Mouse (Mus musculus): ENCODE measurements at regions not wholly inside any gene's neighbourhood (a gene's known extent, or its start where the extent isn't known, plus 50 kb on each side); places are given as distances from the start of the nearest gene placed in this dataset.

DNA sequence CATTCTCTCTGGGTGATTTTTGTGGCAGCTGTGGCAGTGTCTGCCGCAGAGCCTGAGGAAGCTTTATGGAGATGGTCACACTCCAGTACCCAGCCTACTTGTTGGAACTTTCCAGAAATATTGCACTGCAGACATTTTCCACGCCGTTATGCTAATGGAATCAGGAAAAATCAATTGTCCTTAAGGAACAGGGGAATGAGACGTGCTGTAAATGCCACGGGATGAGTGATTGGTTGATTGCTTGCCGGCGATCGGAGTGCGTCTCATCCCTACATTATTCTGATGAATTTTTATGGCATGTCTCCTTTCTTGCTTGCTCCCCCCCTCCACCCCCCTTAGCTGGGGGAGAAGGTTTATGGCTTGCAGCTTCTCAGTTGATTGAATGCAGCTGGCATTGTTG, 142.9 kb downstream of the Dmrta2 start:
- TF ChIP-seq TCF12 (IDR thresholded peaks at IDR 0.05; ENCODE audit: insufficient read depth, poor library complexity, severe bottlenecking) (no peak), USF1 (IDR thresholded peaks at IDR 0.05; ENCODE audit: low read depth) (no peak), MYOD1 (IDR thresholded peaks at IDR 0.05; ENCODE audit: control insufficient read depth in 1 of 3, insufficient read length in 2 of 3, low read depth in 2 of 3) (no peak)
- Histone ChIP-seq H3K36me3 (ENCODE audit: control insufficient read depth, insufficient read depth) (no peaks in the 10 kb centered on the region), H3K27me3 (ENCODE audit: control insufficient read depth, insufficient read depth, insufficient read length) (no peaks in the 10 kb centered on the region), H3K4me2 (ENCODE audit: low read depth) (no peak overlapping the region), H3K4me3 (no peak overlapping the region), H3K79me2 (ENCODE audit: control insufficient read depth, insufficient read depth) (no peaks in the 10 kb centered on the region), H3ac (ENCODE audit: control insufficient read depth, insufficient read length) (no peak overlapping the region)

DNA sequence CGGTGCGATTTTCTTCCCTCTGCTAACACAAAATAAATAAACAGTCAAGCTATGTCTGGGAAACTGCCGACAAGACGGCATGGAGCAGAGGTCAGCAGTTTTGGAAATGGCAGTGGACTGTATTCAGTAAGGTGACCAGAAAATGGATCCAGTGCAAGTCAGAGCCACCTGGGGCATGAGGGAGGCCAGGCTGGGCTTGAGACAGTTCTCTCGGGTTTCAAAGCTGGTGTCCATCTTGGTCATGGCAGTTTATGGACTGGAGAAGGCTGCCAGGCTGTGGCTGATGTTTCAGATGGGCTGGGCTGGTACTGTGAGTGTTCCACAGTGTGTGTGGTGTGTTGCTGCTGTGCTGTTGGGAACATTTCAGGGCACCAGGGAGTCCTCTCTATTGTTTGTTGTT, 143.6 kb downstream of the Dmrta2 start:
- Histone ChIP-seq H3ac (ENCODE audit: control insufficient read depth, insufficient read length) (no peak overlapping the region), H3K4me3 (no peak overlapping the region), H3K4me2 (ENCODE audit: low read depth) (no peak overlapping the region), H3K27me3 (ENCODE audit: control insufficient read depth, insufficient read depth, insufficient read length) (no peaks in the 10 kb centered on the region), H3K36me3 (ENCODE audit: control insufficient read depth, insufficient read depth) (no peaks in the 10 kb centered on the region), H3K79me2 (ENCODE audit: control insufficient read depth, insufficient read depth) (no peaks in the 10 kb centered on the region)
- no peak for TF ChIP-seq SRF (IDR thresholded peaks at IDR 0.05; ENCODE audit: control insufficient read depth, insufficient read length, low read depth)
- TF ChIP-seq TCF12 (IDR thresholded peaks at IDR 0.05; ENCODE audit: insufficient read depth, poor library complexity, severe bottlenecking): no peak
- no peak for TF ChIP-seq REST (IDR thresholded peaks at IDR 0.05; ENCODE audit: insufficient read depth, insufficient read length)
- no peak for TF ChIP-seq USF1 (IDR thresholded peaks at IDR 0.05; ENCODE audit: low read depth)
- no peak for TF ChIP-seq E2F4 (IDR thresholded peaks at IDR 0.05; ENCODE audit: insufficient read depth)
- no peak for TF ChIP-seq TCF3 (IDR thresholded peaks at IDR 0.05; ENCODE audit: insufficient read length, low read depth)
- no peak for TF ChIP-seq MAX (IDR thresholded peaks at IDR 0.05; ENCODE audit: low read depth)
- TF ChIP-seq POLR2AphosphoS2 (IDR thresholded peaks at IDR 0.05; ENCODE audit: insufficient read length, low read depth): no peak
- TF ChIP-seq MYOG (IDR thresholded peaks at IDR 0.05; ENCODE audit: control insufficient read depth in 1 of 3, insufficient read depth in 1 of 3, insufficient read length in 2 of 3, low read depth in 2 of 3): no peak
- TF ChIP-seq MYOD1 (IDR thresholded peaks at IDR 0.05; ENCODE audit: control insufficient read depth in 1 of 3, insufficient read length in 2 of 3, low read depth in 2 of 3): no peak

DNA sequence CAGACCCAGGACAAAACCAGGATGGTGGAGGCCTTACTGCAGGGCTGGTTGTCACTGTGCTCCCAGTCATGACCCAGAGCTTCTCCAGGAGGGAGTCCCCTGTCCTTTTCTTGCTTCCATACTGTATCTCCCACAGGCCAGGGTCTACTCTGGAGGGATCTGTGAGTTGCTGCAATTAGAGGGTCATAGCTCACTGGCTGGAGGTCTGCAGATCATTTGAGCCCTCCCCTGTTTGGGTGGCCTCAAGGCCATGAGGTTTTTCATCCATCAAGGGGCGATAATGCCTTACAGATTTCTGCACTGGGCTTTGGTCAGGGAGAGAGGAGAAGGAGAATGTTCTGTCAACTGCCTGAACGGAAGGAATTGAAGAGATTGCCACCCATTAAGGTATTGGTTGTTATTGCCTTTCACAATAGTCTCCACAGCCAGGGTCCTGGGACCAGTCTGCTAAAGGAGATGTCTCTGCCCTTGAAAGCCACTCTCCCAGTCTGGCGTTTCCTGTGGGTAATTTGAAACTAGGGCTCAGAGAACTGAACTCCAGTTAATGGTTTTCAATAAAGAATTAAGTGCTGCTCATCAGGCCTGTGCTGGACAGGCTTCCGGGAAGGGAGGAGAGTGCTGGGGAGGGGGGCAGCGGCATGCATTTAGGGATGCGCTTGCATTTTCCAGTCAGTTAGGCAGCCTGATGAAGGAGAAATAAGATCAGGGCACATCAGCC, 147.4 kb downstream of the Dmrta2 start:
- no peak overlapping the region for H3K4me3 ChIP-seq
- H3K4me2 ChIP-seq (ENCODE audit: low read depth): no peak overlapping the region
- no peak for TF ChIP-seq TCF3 (IDR thresholded peaks at IDR 0.05; ENCODE audit: insufficient read length, low read depth)
- TF ChIP-seq TCF12 (IDR thresholded peaks at IDR 0.05; ENCODE audit: insufficient read depth, poor library complexity, severe bottlenecking): no peak
- TF ChIP-seq MYOG (IDR thresholded peaks at IDR 0.05; ENCODE audit: control insufficient read depth in 1 of 3, insufficient read depth in 1 of 3, insufficient read length in 2 of 3, low read depth in 2 of 3): no peak
- TF ChIP-seq CEBPB (IDR thresholded peaks at IDR 0.05; ENCODE audit: insufficient read depth, poor library complexity, severe bottlenecking): no peak
- TF ChIP-seq SRF (IDR thresholded peaks at IDR 0.05; ENCODE audit: control insufficient read depth, insufficient read length, low read depth): no peak
- H3ac ChIP-seq (ENCODE audit: control insufficient read depth, insufficient read length): no peak overlapping the region
- no peaks in the 10 kb centered on the region for H3K79me2 ChIP-seq (ENCODE audit: control insufficient read depth, insufficient read depth)
- no peaks in the 10 kb centered on the region for H3K27me3 ChIP-seq (ENCODE audit: control insufficient read depth, insufficient read depth, insufficient read length)
- no peaks in the 10 kb centered on the region for H3K36me3 ChIP-seq (ENCODE audit: control insufficient read depth, insufficient read depth)

DNA sequence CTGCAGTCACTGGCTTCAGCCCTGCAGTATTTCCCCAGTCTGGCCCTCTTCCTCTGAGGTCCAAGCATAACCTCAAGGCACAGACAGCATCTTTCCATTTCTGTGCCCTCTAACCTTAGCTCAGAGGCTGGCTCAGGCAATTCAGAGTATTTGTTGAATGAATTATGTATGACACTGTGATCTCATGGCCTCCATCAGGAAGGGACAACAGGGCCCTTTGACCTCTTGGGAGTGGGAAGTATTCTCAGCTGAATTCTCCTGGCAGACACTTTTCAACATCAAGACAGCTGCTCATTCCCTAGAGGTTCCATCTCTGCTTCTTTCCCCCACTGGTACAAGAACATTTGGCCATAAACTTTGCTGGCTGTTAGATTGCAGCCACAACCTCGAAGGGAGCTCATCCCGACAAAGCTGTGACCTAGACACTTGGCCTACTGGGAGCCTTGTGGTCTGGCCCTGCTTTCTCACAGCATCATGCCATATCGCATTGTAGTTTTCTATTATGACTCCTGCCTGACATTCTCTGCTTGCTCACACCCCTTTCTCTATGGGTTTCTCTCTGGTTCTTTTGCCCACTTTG, 150.2 kb downstream of the Dmrta2 start:
- Histone ChIP-seq H3K4me3 (no peak overlapping the region), H3K36me3 (ENCODE audit: control insufficient read depth, insufficient read depth) (no peaks in the 10 kb centered on the region)
- no peak for TF ChIP-seq MAX (IDR thresholded peaks at IDR 0.05; ENCODE audit: low read depth)
- no peak for TF ChIP-seq POLR2A (IDR thresholded peaks at IDR 0.05; ENCODE audit: insufficient read length, low read depth)
- no peak for TF ChIP-seq POLR2AphosphoS2 (IDR thresholded peaks at IDR 0.05; ENCODE audit: insufficient read length, low read depth)
- no peak for TF ChIP-seq E2F4 (IDR thresholded peaks at IDR 0.05; ENCODE audit: insufficient read depth)
- no peak for TF ChIP-seq REST (IDR thresholded peaks at IDR 0.05; ENCODE audit: insufficient read depth, insufficient read length)
- no peak for TF ChIP-seq SRF (IDR thresholded peaks at IDR 0.05; ENCODE audit: control insufficient read depth, insufficient read length, low read depth)
- TF ChIP-seq TCF3 (IDR thresholded peaks at IDR 0.05; ENCODE audit: insufficient read length, low read depth): no peak
- TF ChIP-seq MYOG (IDR thresholded peaks at IDR 0.05; ENCODE audit: control insufficient read depth in 1 of 3, insufficient read depth in 1 of 3, insufficient read length in 2 of 3, low read depth in 2 of 3): no peak
- TF ChIP-seq CEBPB (IDR thresholded peaks at IDR 0.05; ENCODE audit: insufficient read depth, poor library complexity, severe bottlenecking): no peak
- TF ChIP-seq MYOD1 (IDR thresholded peaks at IDR 0.05; ENCODE audit: control insufficient read depth in 1 of 3, insufficient read length in 2 of 3, low read depth in 2 of 3): no peak
- TF ChIP-seq USF1 (IDR thresholded peaks at IDR 0.05; ENCODE audit: low read depth): no peak
- no peak for TF ChIP-seq TCF12 (IDR thresholded peaks at IDR 0.05; ENCODE audit: insufficient read depth, poor library complexity, severe bottlenecking)

DNA sequence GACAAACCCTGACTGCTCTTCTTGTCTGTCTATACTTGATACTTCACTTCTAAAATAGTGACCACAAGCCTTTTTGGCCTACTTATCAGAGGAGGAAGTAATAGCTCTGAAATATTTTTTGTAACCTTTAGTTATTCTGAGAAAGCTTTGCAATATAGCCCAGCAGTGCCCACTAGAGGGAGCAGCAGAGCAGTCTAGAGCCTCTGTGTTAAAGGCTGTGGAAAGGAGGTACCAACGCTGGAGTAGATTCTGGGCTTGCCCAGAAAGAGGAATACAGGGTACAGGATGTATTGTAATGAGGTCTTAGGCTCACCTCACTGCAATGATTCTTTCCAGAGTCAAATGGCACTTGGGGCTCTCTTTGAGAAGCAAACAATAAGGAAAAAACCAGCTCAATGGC, 151.1 kb downstream of the Dmrta2 start:
- Histone ChIP-seq H3K79me2 (ENCODE audit: control insufficient read depth, insufficient read depth) (no peaks in the 10 kb centered on the region), H3K4me3 (no peak overlapping the region), H3K4me2 (ENCODE audit: low read depth) (no peak overlapping the region), H3K36me3 (ENCODE audit: control insufficient read depth, insufficient read depth) (no peaks in the 10 kb centered on the region), H3ac (ENCODE audit: control insufficient read depth, insufficient read length) (no peak overlapping the region), H3K27me3 (ENCODE audit: control insufficient read depth, insufficient read depth, insufficient read length) (no peaks in the 10 kb centered on the region)
- TF ChIP-seq CEBPB (IDR thresholded peaks at IDR 0.05; ENCODE audit: insufficient read depth, poor library complexity, severe bottlenecking): no peak
- no peak for TF ChIP-seq MYOG (IDR thresholded peaks at IDR 0.05; ENCODE audit: control insufficient read depth in 1 of 3, insufficient read depth in 1 of 3, insufficient read length in 2 of 3, low read depth in 2 of 3)
- no peak for TF ChIP-seq MYOD1 (IDR thresholded peaks at IDR 0.05; ENCODE audit: control insufficient read depth in 1 of 3, insufficient read length in 2 of 3, low read depth in 2 of 3)
- no peak for TF ChIP-seq REST (IDR thresholded peaks at IDR 0.05; ENCODE audit: insufficient read depth, insufficient read length)
- no peak for TF ChIP-seq E2F4 (IDR thresholded peaks at IDR 0.05; ENCODE audit: insufficient read depth)

More for the DNA sequence above, 150.2 kb downstream of the Dmrta2 start:
- H3K27me3 ChIP-seq (ENCODE audit: control insufficient read depth, insufficient read depth, insufficient read length): no peaks in the 10 kb centered on the region
- H3ac ChIP-seq (ENCODE audit: control insufficient read depth, insufficient read length): no peak overlapping the region
- no peak overlapping the region for H3K4me2 ChIP-seq (ENCODE audit: low read depth)
- H3K79me2 ChIP-seq (ENCODE audit: control insufficient read depth, insufficient read depth): no peaks in the 10 kb centered on the region
